Mouse (Mus musculus) ES-CJ7 (cell line): ENCODE data around the gene Klhl36.

ENCODE experiments used
- DNase-seq: peaks from one replicate; pipeline ENCODE4 v3.0.0; 2011; ENCODE audit warnings: low read depth, low spot score

The Klhl36 gene

GRCm38 (mm10) chr8:119926474-119926873 lies 64.4 kb downstream of the Klhl36 start:
- no peak for DNase-seq
